Mouse (Mus musculus) midbrain, embryonic 12.5 days (tissue): ENCODE results near the gene Aldh3b3. TPM values are rescaled to one million over a fixed set of nuclear protein-coding genes. Genes with fewer than 3 reads are reported as not detected.
"Not testable (repeated sequence)": the region's sequence is repeated elsewhere in the genome, so short reads cannot be mapped to it uniquely, and the experiment has no call there.

ENCODE experiments used
- ATAC-seq: fragments of 200-750 bp; cut with Nextera tagmentation; 2 replicates; pipeline ENCODE4 v1.8.0; 2017; ENCODE audit warnings: low read depth, moderate TSS enrichment, moderate library complexity; ENCODE audit not compliant: low FRiP score
- H3K27ac ChIP-seq: fragments of 300-500 bp; sonication (generic); replicated peaks from 2 replicates; pipeline ENCODE4 v1.5.1; 2016; ENCODE audit warnings: mild to moderate bottlenecking
- H3K27me3 ChIP-seq: fragments of 300-500 bp; sonication (generic); 2 replicates; pipeline ENCODE4 v1.6.1; 2016; ENCODE audit warnings: mild to moderate bottlenecking
- H3K36me3 ChIP-seq: fragments of 300-500 bp; sonication (generic); 2 replicates; pipeline ENCODE4 v1.6.1; 2016
- H3K4me1 ChIP-seq: fragments of 300-500 bp; sonication (generic); 2 replicates; pipeline ENCODE4 v1.6.1; 2016
- H3K4me2 ChIP-seq: fragments of 300-500 bp; sonication (generic); replicated peaks from 2 replicates; pipeline ENCODE4 v1.6.1; 2016; ENCODE audit warnings: mild to moderate bottlenecking, moderate library complexity
- H3K4me3 ChIP-seq: fragments of 300-500 bp; sonication (generic); 2 replicates; pipeline ENCODE4 v1.5.1; 2016; ENCODE audit warnings: mild to moderate bottlenecking
- H3K9ac ChIP-seq: fragments of 300-500 bp; sonication (generic); replicated peaks from 2 replicates; pipeline ENCODE4 v1.6.1; 2016; ENCODE audit warnings: mild to moderate bottlenecking, moderate library complexity
- H3K9me3 ChIP-seq: fragments of 300-500 bp; sonication (generic); 2 replicates; pipeline ENCODE4 v1.6.1; 2016; ENCODE audit warnings: mild to moderate bottlenecking
- WGBS: fragments of 180-500 bp; shearing (Covaris S2); methylation state at CpG from one replicate; pipeline ENCODE4 v1.1.7; 2016; 5-methylcytosine and 5-hydroxymethylcytosine counted together
- polyA plus RNA-seq: library from polyadenylated mRNA; unstranded; fragments of >200 nt; fragmentation: Nextera tagmentation; extraction: Ambion mirVana; gene quantifications from 2 replicates; pipeline ENCODE4 v1.2.1, GENCODE M21; 2016

The Aldh3b3 gene
- polyA plus RNA-seq, 1 experiment from 2014 or later = not detected

GRCm38 (mm10) chr19:3960211-3960610 is 1.8 kb downstream of the Aldh3b3 start:
- no peak for ATAC-seq
- Histone ChIP-seq H3K36me3 (no peaks in the 10 kb centered on the region), H3K27ac (no peak overlapping the region), H3K9me3 (no peaks in the 10 kb centered on the region), H3K9ac (no peak overlapping the region), H3K4me1 (no peaks in the 10 kb centered on the region), H3K27me3 (no peaks in the 10 kb centered on the region), H3K4me3 (no peak overlapping the region), H3K4me2 (no peak overlapping the region)
- WGBS = 84% methylated on average over 5 of the region's 5 CpGs

- 88% methylated on average over 6 of the region's 6 CpGs for WGBS
- H3K4me1 ChIP-seq, H3K27me3 ChIP-seq, H3K9me3 ChIP-seq, H3K27ac ChIP-seq, H3K4me2 ChIP-seq, H3K4me3 ChIP-seq, ATAC-seq, H3K36me3 ChIP-seq, H3K9ac ChIP-seq: not testable (repeated sequence)
Observed at GRCm38 (mm10) chr19:3961805-3962204, 3.4 kb downstream of the Aldh3b3 start.

GRCm38 (mm10) chr19:3962469-3962868 is 4.0 kb downstream of the Aldh3b3 start:
- no peak overlapping the region for H3K4me3 ChIP-seq
- H3K9ac ChIP-seq = no peak overlapping the region
- H3K4me2 ChIP-seq = no peak overlapping the region
- no peak for ATAC-seq
- H3K36me3 ChIP-seq = no peaks in the 10 kb centered on the region
- H3K4me1 ChIP-seq = no peaks in the 10 kb centered on the region
- H3K27ac ChIP-seq = no peak overlapping the region
- H3K9me3 ChIP-seq = no peaks in the 10 kb centered on the region
- WGBS = 9% methylated on average over 2 of the region's 2 CpGs
- H3K27me3 ChIP-seq = no peaks in the 10 kb centered on the region

GRCm38 (mm10) chr19:3964030-3964429 is 5.6 kb downstream of the Aldh3b3 start:
- ATAC-seq = no peak
- no peak overlapping the region for H3K4me2 ChIP-seq
- H3K9me3 ChIP-seq = no peaks in the 10 kb centered on the region
- no peak overlapping the region for H3K9ac ChIP-seq
- no peaks in the 10 kb centered on the region for H3K27me3 ChIP-seq
- H3K36me3 ChIP-seq = no peaks in the 10 kb centered on the region
- no peaks in the 10 kb centered on the region for H3K4me1 ChIP-seq
- H3K4me3 ChIP-seq = no peak overlapping the region
- no peak overlapping the region for H3K27ac ChIP-seq
- WGBS = 78% methylated on average over 4 of the region's 4 CpGs

GRCm38 (mm10) chr19:3966330-3967075 is 8.1 kb downstream of the Aldh3b3 start:
- H3K27me3 ChIP-seq = no peaks in the 10 kb centered on the region
- no peak overlapping the region for H3K4me3 ChIP-seq
- H3K9ac ChIP-seq = no peak overlapping the region
- no peaks in the 10 kb centered on the region for H3K36me3 ChIP-seq
- H3K4me2 ChIP-seq = no peak overlapping the region
- 68% methylated on average over 11 of the region's 11 CpGs for WGBS
- H3K4me1 ChIP-seq = no peaks in the 10 kb centered on the region
- no peaks in the 10 kb centered on the region for H3K9me3 ChIP-seq
- no peak for ATAC-seq
- H3K27ac ChIP-seq = no peak overlapping the region

- WGBS = 66% methylated on average over 3 of the region's 3 CpGs
- H3K4me1 ChIP-seq = no peaks in the 10 kb centered on the region
- no peaks in the 10 kb centered on the region for H3K9me3 ChIP-seq
- H3K4me2 ChIP-seq = no peak overlapping the region
- ATAC-seq = no peak
- no peak overlapping the region for H3K4me3 ChIP-seq
- no peak overlapping the region for H3K27ac ChIP-seq
- no peak overlapping the region for H3K9ac ChIP-seq
- H3K36me3 ChIP-seq = no peaks in the 10 kb centered on the region
- H3K27me3 ChIP-seq = no peaks in the 10 kb centered on the region
Observed at GRCm38 (mm10) chr19:3967258-3967657, 8.8 kb downstream of the Aldh3b3 start.

GRCm38 (mm10) chr19:3972229-3972628 is 13.8 kb downstream of the Aldh3b3 start, which contains the start of gene Aldh3b2:
Aldh3b2 (plus strand) TSS chr19:3972328.
- Histone ChIP-seq H3K36me3 (no peaks in the 10 kb centered on the region), H3K4me1 (no peaks in the 10 kb centered on the region), H3K27me3 (no peaks in the 10 kb centered on the region), H3K9ac (no peak within 1 kb of the TSS), H3K4me2 (no peak within 1 kb of the TSS), H3K27ac (no peak within 1 kb of the TSS), H3K4me3 (no peak within 1 kb of the TSS), H3K9me3 (no peaks in the 10 kb centered on the region)
- 64% methylated on average over 9 of the region's 9 CpGs for WGBS
- ATAC-seq = no peak

- not testable (repeated sequence) for H3K36me3 ChIP-seq, H3K27me3 ChIP-seq, H3K4me2 ChIP-seq, H3K4me3 ChIP-seq, ATAC-seq, H3K9me3 ChIP-seq, H3K9ac ChIP-seq, H3K27ac ChIP-seq, H3K4me1 ChIP-seq
- 90% methylated on average over 6 of the region's 6 CpGs for WGBS
Observed at GRCm38 (mm10) chr19:3974608-3975007, 16.2 kb downstream of the Aldh3b3 start.

- Histone ChIP-seq H3K27ac (no peak overlapping the region), H3K9ac (no peak overlapping the region), H3K4me2 (no peak overlapping the region), H3K27me3 (no peaks in the 10 kb centered on the region; the same call in 1 of the 2 replicates), H3K36me3 (no peaks in the 10 kb centered on the region), H3K9me3 (no peaks in the 10 kb centered on the region), H3K4me3 (no peak overlapping the region), H3K4me1 (no peaks in the 10 kb centered on the region)
- no peak for ATAC-seq
- 75% methylated on average over 2 of the region's 2 CpGs for WGBS
Observed at GRCm38 (mm10) chr19:3975866-3976265, 17.4 kb downstream of the Aldh3b3 start.

GRCm38 (mm10) chr19:3980309-3980708 is 21.9 kb downstream of the Aldh3b3 start:
- H3K27ac ChIP-seq = no peak overlapping the region

GRCm38 (mm10) chr19:3980917-3981316 is 22.5 kb downstream of the Aldh3b3 start:
- Histone ChIP-seq H3K4me3 (no peak overlapping the region), H3K4me1 (peaks cover 12% of the 10 kb centered on the region), H3K9ac (no peak overlapping the region), H3K9me3 (no peaks in the 10 kb centered on the region), H3K36me3 (no peaks in the 10 kb centered on the region), H3K27me3 (no peaks in the 10 kb centered on the region; the same call in 1 of the 2 replicates), H3K27ac (no peak overlapping the region), H3K4me2 (no peak overlapping the region)
- ATAC-seq = no peak
- WGBS = 83% methylated on average over 9 of the region's 9 CpGs

More at GRCm38 (mm10) chr19:3980309-3980708, 21.9 kb downstream of the Aldh3b3 start:
- WGBS = 18% methylated on average over 4 of the region's 4 CpGs
- Histone ChIP-seq H3K4me1 (peaks cover 12% of the 10 kb centered on the region), H3K9me3 (no peaks in the 10 kb centered on the region), H3K4me2 (no peak overlapping the region), H3K4me3 (no peak overlapping the region), H3K36me3 (no peaks in the 10 kb centered on the region), H3K27me3 (no peaks in the 10 kb centered on the region; the same call in 1 of the 2 replicates), H3K9ac (no peak overlapping the region)
- peak; percentile 27; the same call in 1 of the 2 replicates for ATAC-seq

- Histone ChIP-seq H3K9me3 (no peaks in the 10 kb centered on the region), H3K4me2 (no peak overlapping the region), H3K36me3 (no peaks in the 10 kb centered on the region), H3K27me3 (no peaks in the 10 kb centered on the region; the same call in 1 of the 2 replicates), H3K27ac (no peak overlapping the region), H3K4me3 (no peak overlapping the region), H3K4me1 (peaks cover 17% of the 10 kb centered on the region), H3K9ac (peak overlapping the region; percentile 24; the same call in 1 of the 2 replicates)
- ATAC-seq = no peak
- WGBS = 32% methylated on average over 9 of the region's 9 CpGs
Observed at GRCm38 (mm10) chr19:3983527-3984200, 25.2 kb downstream of the Aldh3b3 start.
